ENCODE assay signal across 18 mouse cellular contexts in the genomic region with DNA sequence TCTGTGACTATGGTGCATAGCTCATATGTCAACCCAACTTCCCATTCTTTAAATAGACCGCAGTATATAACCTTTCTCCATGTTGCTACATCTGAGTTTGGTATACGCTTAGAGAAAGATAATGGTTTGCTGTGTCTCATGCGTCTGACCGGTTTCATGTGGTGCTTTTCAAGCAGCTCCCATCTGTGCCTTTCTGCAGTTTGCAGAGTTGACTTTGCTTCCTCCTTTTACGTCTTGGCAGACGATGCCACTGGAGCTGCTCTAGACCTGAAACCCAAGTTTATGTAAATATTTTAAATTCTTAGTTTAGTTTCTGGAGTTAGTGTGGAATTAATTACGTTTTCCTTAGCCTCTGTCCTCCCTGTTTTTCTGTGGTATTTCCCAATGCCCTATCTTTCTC. TPM values are rescaled to one million over a fixed set of nuclear protein-coding genes. Genes with fewer than 3 reads are reported as not detected.
DNase-seq lines count a peak whose midpoint lies in the region; ATAC-seq and TF ChIP-seq lines count a peak whose summit lies in the region.
"Had no signal": no experiment of that assay in that cellular context is flagged by ENCODE, and none has a peak within 500 bp of the region (broad histone marks: within the 10 kb centered on the region; RNA-seq: fewer than 3 reads in every experiment).

No protein-coding gene starts in this region.

- no peak for ATAC-seq in embryonic facial prominence, embryonic 13.5 days (ENCODE audit: insufficient number of reproducible peaks, insufficient read depth, low FRiP score, low TSS enrichment, low read depth)
- ATAC-seq in stomach, embryonic 15.5 days (ENCODE audit: insufficient read depth, low FRiP score, low read depth), result no peak
- no peak; the same call in 1 of the 2 replicates for ATAC-seq in stomach, postnatal 0 days (ENCODE audit: low FRiP score, low TSS enrichment)
- ATAC-seq in megakaryocyte progenitor cell, adult 5-6 weeks (replicated peaks; ENCODE audit: poor library complexity), result peak; percentile 17; the same call in 1 of the 2 replicates
- ATAC-seq: hindbrain, embryonic 16.5 days; Patski had no signal

- H3K9ac ChIP-seq in embryonic facial prominence, embryonic 13.5 days, result no peak overlapping the region
- no peak overlapping the region for H3K9ac ChIP-seq in stomach, embryonic 15.5 days
- no peak overlapping the region for H3K9ac ChIP-seq in stomach, postnatal 0 days (ENCODE audit: low read length)
- H3K9ac ChIP-seq: heart, embryonic 13.5 days; kidney, embryonic 15.5 days had no signal

- 66% methylated on average over 7 of the region's 7 CpGs for WGBS in embryonic facial prominence, embryonic 13.5 days
- WGBS in embryonic facial prominence, embryonic 10.5 days, result 83% methylated on average over 7 of the region's 7 CpGs
- WGBS in stomach, embryonic 15.5 days, result 54% methylated on average over 7 of the region's 7 CpGs
- 37% methylated on average over 7 of the region's 7 CpGs for WGBS in stomach, postnatal 0 days

- H3K4me3 ChIP-seq in embryonic facial prominence, embryonic 13.5 days, result no peak overlapping the region
- H3K4me3 ChIP-seq in embryonic facial prominence, embryonic 10.5 days, result no peak overlapping the region
- H3K4me3 ChIP-seq in stomach, embryonic 15.5 days (replicated peaks), result no peak overlapping the region
- no peak overlapping the region for H3K4me3 ChIP-seq in stomach, postnatal 0 days (ENCODE audit: low read depth, low read length)
- H3K4me3 ChIP-seq: heart, embryonic 13.5 days had no signal

- H3K4me2 ChIP-seq in embryonic facial prominence, embryonic 13.5 days, result no peak overlapping the region
- H3K4me2 ChIP-seq in stomach, embryonic 15.5 days, result no peak overlapping the region
- H3K4me2 ChIP-seq in stomach, postnatal 0 days (replicated peaks; ENCODE audit: low read depth), result no peak overlapping the region
- H3K4me2 ChIP-seq: heart, embryonic 13.5 days; liver, embryonic 11.5 days had no signal

- intact Hi-C loops in left cerebral cortex, postnatal 25 days (cut with DNase I), result no loop called here

- no peaks in the 10 kb centered on the region for H3K27me3 ChIP-seq in embryonic facial prominence, embryonic 13.5 days
- H3K27me3 ChIP-seq in embryonic facial prominence, embryonic 10.5 days (replicated peaks; ENCODE audit: low read depth, poor library complexity, severe bottlenecking), result no peaks in the 10 kb centered on the region
- no peaks in the 10 kb centered on the region for H3K27me3 ChIP-seq in stomach, embryonic 15.5 days (replicated peaks)
- H3K27me3 ChIP-seq in stomach, postnatal 0 days (ENCODE audit: control insufficient read depth, insufficient read depth, low read length), result no peaks in the 10 kb centered on the region
- H3K27me3 ChIP-seq: heart, embryonic 13.5 days; kidney, embryonic 15.5 days; Patski had no signal

- no peak for TF ChIP-seq CTCF in stomach, postnatal 0 days (IDR thresholded peaks at IDR 0.05; ENCODE audit: low read depth)

- TF ChIP-seq EP300 in stomach, postnatal 0 days (optimal IDR thresholded peaks at IDR 0.05), result no peak

- peaks cover 45% of the 10 kb centered on the region for H3K4me1 ChIP-seq in embryonic facial prominence, embryonic 13.5 days
- peaks cover 33% of the 10 kb centered on the region for H3K4me1 ChIP-seq in embryonic facial prominence, embryonic 10.5 days
- peaks cover 5% of the 10 kb centered on the region; the same call in 1 of the 2 replicates for H3K4me1 ChIP-seq in stomach, embryonic 15.5 days
- H3K4me1 ChIP-seq in stomach, postnatal 0 days (replicated peaks; ENCODE audit: control insufficient read depth, insufficient read depth), result 0 out of 2 replicates have a peak, but pooled peaks cover 4% of the 10 kb centered on the region

- DNase-seq in embryonic facial prominence, embryonic 10.5 days (ENCODE audit: low spot score), result no peak
- DNase-seq in left cerebral cortex, postnatal 25 days (ENCODE audit: low spot score in 2 of 2), result peak; percentile 13 to 64
- no peak for DNase-seq in left cerebral cortex, adult 8-10 months (ENCODE audit: low spot score in 2 of 2)
- no peak for DNase-seq in stomach, postnatal 0 days (ENCODE audit: low spot score)
- no peak for DNase-seq in spleen, postnatal 36 days (ENCODE audit: low spot score in 2 of 2)
- DNase-seq: adrenal gland, adult 8-10 months; cerebellum, postnatal 10 days; heart, adult 18-20 months; heart, postnatal 36 days; lung, adult 18-20 months had no signal

- no peaks in the 10 kb centered on the region for H3K9me3 ChIP-seq in embryonic facial prominence, embryonic 13.5 days
- no peaks in the 10 kb centered on the region for H3K9me3 ChIP-seq in embryonic facial prominence, embryonic 10.5 days
- no peaks in the 10 kb centered on the region for H3K9me3 ChIP-seq in stomach, embryonic 15.5 days
- no peaks in the 10 kb centered on the region for H3K9me3 ChIP-seq in stomach, postnatal 0 days (ENCODE audit: control insufficient read depth, low read length)
- H3K9me3 ChIP-seq: heart, embryonic 13.5 days; kidney, embryonic 15.5 days had no signal

- H3K27ac ChIP-seq in embryonic facial prominence, embryonic 13.5 days, result peak overlapping the region; percentile 28; the same call in 1 of the 2 replicates
- H3K27ac ChIP-seq in embryonic facial prominence, embryonic 10.5 days (replicated peaks), result no peak overlapping the region
- peak overlapping the region; percentile 11; the same call in 1 of the 2 replicates for H3K27ac ChIP-seq in stomach, embryonic 15.5 days
- no peak overlapping the region for H3K27ac ChIP-seq in stomach, postnatal 0 days (replicated peaks)
- H3K27ac ChIP-seq: heart, embryonic 13.5 days had no signal

- H3K36me3 ChIP-seq in embryonic facial prominence, embryonic 13.5 days, result peaks cover 4% of the 10 kb centered on the region; the same call in 1 of the 2 replicates
- H3K36me3 ChIP-seq in embryonic facial prominence, embryonic 10.5 days (replicated peaks), result peaks cover 17% of the 10 kb centered on the region
- no peaks in the 10 kb centered on the region for H3K36me3 ChIP-seq in stomach, embryonic 15.5 days
- H3K36me3 ChIP-seq in stomach, postnatal 0 days (ENCODE audit: control insufficient read depth, insufficient read depth, low read length), result no peaks in the 10 kb centered on the region
- H3K36me3 ChIP-seq: kidney, embryonic 15.5 days had no signal

RNA-seq across cellular contexts. Expression of a gene that starts 7.5 kb away (rescaled TPM):
- 44.9 and 45.3 TPM in 2 replicates for polyA plus RNA-seq in embryonic facial prominence, embryonic 13.5 days (2015; fragmentation: Nextera tagmentation; extraction: Ambion mirVana)
- polyA plus RNA-seq in embryonic facial prominence, embryonic 10.5 days (2016; fragmentation: Nextera tagmentation; extraction: Ambion mirVana), result 45.5 and 47.3 TPM in 2 replicates
- 10 to 100 TPM in 1 of 2 experiments, 1 to 10 TPM in 1; 7.1 to 10.3 TPM for total RNA-seq in left cerebral cortex, postnatal 25 days (2021)
- total RNA-seq in left cerebral cortex, adult 8-10 months (2022), result 10 to 100 TPM in 1 of 4 experiments, 1 to 10 TPM in 3; 6.2 to 13.1 (median 6.6) TPM
- polyA plus RNA-seq in stomach, embryonic 15.5 days (2015; fragmentation: Nextera tagmentation; extraction: Ambion mirVana), result 33.0 and 35.8 TPM in 2 replicates
- polyA plus RNA-seq in stomach, postnatal 0 days (2015; fragmentation: Nextera tagmentation; extraction: Ambion mirVana), result 12.6 and 13.6 TPM in 2 replicates
- 0.56 and 1.8 TPM in 2 replicates for total RNA-seq in megakaryocyte progenitor cell, adult 5-6 weeks (2015)
- total RNA-seq in megakaryocyte progenitor cell, adult 5-6 weeks (2017), result 1.8 and 2.9 TPM in 2 replicates

RNA-seq across cellular contexts. Expression of a gene that starts 9.6 kb away (rescaled TPM):
- 23.5 and 24.1 TPM in 2 replicates for polyA plus RNA-seq in embryonic facial prominence, embryonic 13.5 days (2015; fragmentation: Nextera tagmentation; extraction: Ambion mirVana)
- polyA plus RNA-seq in embryonic facial prominence, embryonic 10.5 days (2016; fragmentation: Nextera tagmentation; extraction: Ambion mirVana), result 18.0 and 21.5 TPM in 2 replicates
- 10 to 100 TPM; 33.8 to 36.8 TPM for total RNA-seq in left cerebral cortex, postnatal 25 days (2021)
- 10 to 100 TPM; 30.1 to 41.4 (median 32.4) TPM for total RNA-seq in left cerebral cortex, adult 8-10 months (2022)
- polyA plus RNA-seq in stomach, embryonic 15.5 days (2015; fragmentation: Nextera tagmentation; extraction: Ambion mirVana), result 12.0 and 14.2 TPM in 2 replicates
- 66.0 and 66.5 TPM in 2 replicates for polyA plus RNA-seq in stomach, postnatal 0 days (2015; fragmentation: Nextera tagmentation; extraction: Ambion mirVana)
- total RNA-seq in megakaryocyte progenitor cell, adult 5-6 weeks (2015), result 6.2 and 9.6 TPM in 2 replicates
- total RNA-seq in megakaryocyte progenitor cell, adult 5-6 weeks (2017), result 15.3 and 16.9 TPM in 2 replicates

Comparison
In these comparisons a context has a peak if more than half of its experiments do, and no peak if none do; other contexts are left out.
1. H3K27ac ChIP-seq: peak in embryonic facial prominence, embryonic 13.5 days (single experiment) and stomach, embryonic 15.5 days (single experiment); none in embryonic facial prominence, embryonic 10.5 days (single experiment) and stomach, postnatal 0 days (single experiment).
2. DNase-seq: peak in left cerebral cortex, postnatal 25 days (2 of 2); none in embryonic facial prominence, embryonic 10.5 days (single experiment), left cerebral cortex, adult 8-10 months (0 of 2), stomach, postnatal 0 days (single experiment) and spleen, postnatal 36 days (0 of 2).